Mouse (Mus musculus): ENCODE results near the gene Bcar3.

GRCm38 (mm10) chr3:122245878-122246332, 48.0 kb upstream of the Bcar3 start:
- no peak for TF ChIP-seq CTCF (IDR thresholded peaks at IDR 0.05; ENCODE audit: low read depth, low read length)
- TF ChIP-seq POLR2A (IDR thresholded peaks at IDR 0.05; ENCODE audit: borderline replicate concordance, low read depth, low read length), result no peak

Measured in bone marrow macrophage, adult 2 months (primary cell).